Mouse (Mus musculus) cerebellum, adult 2 months (tissue): ENCODE results near the gene Armh3.

ENCODE experiments used
- CTCF ChIP-seq: fragments of 200-500 bp; IDR thresholded peaks from 2 replicates; pipeline ENCODE4 v1.5.1; 2011; ENCODE audit warnings: low read depth, mild to moderate bottlenecking, control low read depth, low read length, moderate library complexity, borderline replicate concordance; ENCODE audit not compliant: insufficient read depth
- POLR2A ChIP-seq: fragments of 200-500 bp; IDR thresholded peaks from 2 replicates; pipeline ENCODE4 v1.6.1; 2011; ENCODE audit warnings: low read length, control low read depth, borderline replicate concordance; ENCODE audit not compliant: insufficient read depth

GRCm38 (mm10) chr19:45913036-45913435 is 85.3 kb downstream of the Armh3 start:
- TF ChIP-seq POLR2A, result no peak
- no peak for TF ChIP-seq CTCF
